Mouse (Mus musculus): Measurements from ENCODE around the gene Tcp11l2.

Tcp11l2 gene

DNA sequence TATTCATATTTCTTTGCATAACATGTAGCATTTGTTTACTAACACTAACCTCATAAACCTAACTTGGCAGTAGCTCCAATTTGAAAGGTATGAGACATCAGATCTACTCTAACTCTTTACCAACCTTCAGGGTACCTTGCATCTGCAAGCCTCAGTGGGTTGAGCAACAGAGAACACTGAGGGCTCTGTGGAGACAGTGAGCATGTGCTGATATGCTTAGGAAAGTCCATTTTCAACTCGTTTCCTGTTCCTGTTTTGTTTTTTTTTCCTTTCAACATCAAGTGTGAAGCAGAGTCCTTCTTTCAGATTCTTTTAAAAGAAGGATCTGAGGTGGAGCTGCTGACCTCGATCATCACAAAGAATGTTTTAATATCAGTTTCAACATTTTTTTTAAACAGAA is 20.3 kb upstream of the Tcp11l2 start:
- DNase-seq (ENCODE audit: low read depth, low spot score), result no peak

DNA sequence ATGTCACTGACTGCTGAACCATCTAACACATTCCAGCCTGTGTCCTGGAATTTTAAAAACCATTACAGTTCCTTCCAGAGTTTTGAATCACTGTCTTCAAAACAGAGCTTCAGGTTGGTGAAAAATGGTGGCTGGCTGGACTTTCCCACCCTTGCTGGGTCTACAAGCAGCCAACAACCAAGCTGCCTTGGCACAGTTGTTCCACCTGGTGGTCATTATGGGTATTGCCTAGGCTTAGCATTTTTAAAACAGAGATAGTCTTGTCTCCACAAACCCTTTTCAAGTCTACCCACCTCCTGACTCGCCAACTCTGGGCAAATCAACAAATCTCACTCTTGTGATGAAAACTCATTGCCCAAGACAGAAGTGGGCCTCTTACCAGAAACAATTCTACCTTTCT is 17.9 kb upstream of the Tcp11l2 start:
- DNase-seq (ENCODE audit: low read depth, low spot score), result peak; percentile 33

DNA sequence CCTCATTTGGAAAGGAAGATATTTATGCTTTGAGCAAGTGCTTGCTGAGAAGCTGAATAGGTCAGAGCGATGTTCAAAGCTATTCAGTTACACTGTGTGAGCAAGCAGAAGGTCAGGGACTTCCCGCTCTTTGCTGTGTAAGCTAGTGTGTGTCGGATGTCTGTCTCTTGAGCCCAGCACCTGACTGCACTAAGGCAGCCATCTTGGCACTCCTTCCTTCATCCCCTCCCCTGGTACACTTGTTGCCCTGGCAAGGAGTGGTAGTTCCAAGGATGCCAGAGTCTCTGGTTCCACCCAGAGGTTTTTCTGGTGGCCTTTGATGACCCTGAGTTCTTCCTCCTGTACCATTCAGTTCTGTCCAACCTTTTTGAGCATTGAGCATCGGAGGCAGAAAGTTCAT is 16.4 kb upstream of the Tcp11l2 start:
- no peak for DNase-seq (ENCODE audit: low read depth, low spot score)

DNA sequence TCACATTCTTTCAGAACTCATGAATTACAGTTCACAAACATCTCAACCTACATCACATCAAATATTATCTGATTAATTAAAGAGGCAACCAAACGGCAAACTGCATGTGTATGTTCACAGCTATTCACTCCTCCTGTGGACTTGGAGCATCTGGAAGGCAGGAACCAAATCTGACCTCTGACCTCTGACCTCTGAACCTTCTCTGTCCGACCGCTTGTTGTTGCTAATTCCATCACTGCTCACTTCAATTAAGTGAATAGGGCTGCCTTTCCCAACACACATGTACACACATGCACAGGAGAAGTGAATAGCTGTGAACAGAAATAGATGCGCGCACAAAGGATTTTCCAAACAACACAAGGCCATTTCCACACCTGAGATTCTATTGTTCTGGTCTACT is 14.3 kb upstream of the Tcp11l2 start:
- DNase-seq (ENCODE audit: low read depth, low spot score), result no peak

DNA sequence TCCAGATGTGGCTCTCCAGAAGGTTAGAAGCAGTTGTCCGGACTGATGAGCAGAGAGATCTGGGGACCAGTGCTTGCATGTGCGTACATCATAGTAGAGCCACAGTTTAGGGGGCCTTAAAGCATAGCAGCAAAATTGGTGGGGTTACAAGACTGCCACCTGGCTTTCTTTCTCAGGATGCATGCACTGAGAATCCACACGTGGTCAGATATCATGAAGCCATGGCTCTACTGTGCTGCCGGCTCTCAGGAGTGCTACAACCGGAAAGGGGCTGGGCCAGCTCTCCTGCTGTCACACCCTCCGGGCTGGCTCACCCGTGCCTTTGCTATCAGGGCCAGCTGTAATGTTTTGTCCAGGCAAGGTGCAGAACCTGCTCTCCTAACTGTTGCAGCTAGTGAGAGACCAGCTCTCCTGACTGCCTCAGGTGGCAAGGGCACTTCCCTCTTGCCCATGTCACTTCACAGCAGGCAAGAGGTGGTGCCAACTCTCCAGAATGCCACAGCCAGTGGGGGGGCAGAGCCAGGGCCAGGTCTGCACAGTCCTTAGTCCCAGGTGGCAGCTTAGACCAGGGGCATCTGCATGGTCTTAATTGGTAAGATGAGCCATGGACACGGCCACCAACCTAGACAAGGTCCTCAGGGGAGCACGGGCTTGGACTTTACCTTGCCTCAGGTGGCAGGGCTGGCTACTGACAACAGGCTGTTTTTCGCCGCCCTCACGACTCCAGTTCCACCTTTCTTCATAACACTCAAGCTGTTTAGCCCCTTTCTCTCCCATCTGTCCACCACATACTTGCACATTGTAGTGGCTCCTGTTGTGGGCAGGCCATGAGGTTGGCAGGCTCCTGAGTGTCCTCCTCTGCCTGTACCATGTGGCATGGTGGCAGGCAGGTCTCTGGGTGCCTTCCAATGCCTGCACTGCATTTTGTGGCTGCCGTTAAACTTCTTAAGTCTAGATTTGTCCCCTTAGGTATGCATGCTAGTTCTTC is 13.6 kb upstream of the Tcp11l2 start:
- no peak for DNase-seq (ENCODE audit: low read depth, low spot score)

DNA sequence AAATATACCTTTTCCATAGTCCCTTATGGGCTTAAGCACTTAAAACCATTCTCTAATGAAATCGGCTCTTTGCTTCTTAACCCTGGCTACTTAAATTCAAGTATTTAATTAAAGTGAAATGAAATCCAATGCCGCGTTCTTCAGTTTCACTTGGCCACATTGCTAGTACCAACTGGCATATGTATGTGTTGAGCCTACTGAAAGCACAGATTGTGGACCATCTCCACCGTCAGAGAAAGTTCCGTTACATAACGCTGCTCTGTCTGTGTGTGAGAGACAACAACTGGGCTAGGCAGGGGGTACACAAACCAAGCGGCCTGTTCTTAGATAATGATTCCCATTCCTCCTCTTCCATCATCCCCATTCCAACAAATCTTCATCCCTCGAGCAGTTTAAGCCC is 12.0 kb upstream of the Tcp11l2 start:
- DNase-seq (ENCODE audit: low read depth, low spot score), result no peak

DNA sequence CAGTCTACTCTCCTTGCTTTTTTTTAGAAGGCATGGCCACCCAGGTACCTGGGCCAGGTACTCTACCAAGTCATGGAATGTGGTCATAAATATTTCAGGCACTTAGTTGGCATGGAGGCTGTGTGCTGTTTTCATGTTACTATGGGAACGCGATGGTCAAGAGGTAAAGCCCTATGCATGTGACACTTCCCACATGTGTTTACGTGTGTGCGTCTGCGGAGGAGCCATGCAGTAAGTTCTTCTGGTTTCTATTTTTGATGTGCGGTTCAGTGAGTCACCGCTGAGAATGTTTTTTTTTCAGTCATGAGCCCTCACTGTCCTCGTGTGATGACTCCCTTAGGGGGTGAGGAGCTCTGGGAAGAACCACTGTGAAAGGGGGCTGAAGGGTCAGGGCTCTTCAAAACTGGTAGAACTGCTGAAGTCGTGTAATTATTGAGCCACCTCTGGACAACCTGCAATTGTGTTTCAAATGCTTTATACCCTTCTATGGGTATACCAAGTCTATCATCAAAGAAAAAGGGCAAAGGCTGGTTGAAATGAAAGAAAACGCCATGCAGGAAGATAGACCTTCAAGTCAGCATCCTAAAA is 5.3 kb upstream of the Tcp11l2 start:
- no peak for DNase-seq (ENCODE audit: low read depth, low spot score)

DNA sequence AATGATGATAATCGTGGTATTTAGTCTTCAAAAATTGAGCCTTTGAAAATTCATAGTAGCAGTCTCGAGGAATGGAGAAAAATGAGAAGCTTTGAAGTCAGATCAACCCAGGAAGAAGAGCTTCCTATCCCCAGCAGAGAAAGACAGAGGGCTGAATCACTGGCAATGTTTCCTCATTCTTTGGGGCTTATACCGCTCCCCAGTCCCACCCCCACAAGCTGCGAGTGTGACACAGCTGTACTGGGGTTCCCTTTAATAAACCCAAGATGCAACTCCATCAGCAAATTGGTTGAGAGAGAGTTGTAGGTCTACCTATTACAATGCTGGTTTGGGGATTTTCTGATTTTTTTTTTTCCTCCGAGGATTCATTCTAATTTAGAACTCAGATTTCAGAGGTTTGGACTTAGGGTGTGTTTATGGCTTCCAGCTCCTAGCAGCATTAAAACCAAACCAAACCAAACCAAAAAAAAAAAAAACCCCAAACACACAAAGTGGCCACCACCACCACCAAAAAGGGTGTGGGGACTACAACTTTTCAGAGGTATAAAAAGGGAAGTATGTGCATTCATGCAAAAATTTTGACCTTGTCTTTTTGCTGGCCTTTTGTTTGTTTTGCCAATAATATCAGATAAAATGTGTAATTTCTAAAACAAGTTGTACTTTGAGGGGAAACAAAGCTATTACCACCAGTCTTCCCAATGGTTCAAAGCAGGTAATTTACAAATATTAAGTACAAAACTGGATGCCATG is 2.6 kb upstream of the Tcp11l2 start:
- DNase-seq (ENCODE audit: low read depth, low spot score), result no peak

DNA sequence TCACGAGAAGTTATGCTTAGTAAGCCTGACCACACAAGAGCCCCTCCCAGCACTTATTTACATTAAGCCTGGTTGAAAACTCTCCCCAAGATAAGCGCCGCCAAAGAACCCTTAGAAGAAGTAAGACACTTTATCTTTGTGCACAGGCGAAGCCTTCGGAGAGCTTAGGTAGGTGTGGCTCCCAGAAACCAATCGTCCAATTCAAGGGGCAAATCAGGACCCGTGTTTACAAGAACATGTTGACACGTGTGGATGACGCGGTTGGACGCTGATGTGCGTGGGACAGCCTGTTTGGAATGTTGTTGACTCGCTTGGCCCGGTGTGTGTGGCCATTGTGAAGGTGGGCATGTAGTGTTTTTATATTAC is 414 bp upstream of the Tcp11l2 start:
- no peak for DNase-seq (ENCODE audit: low read depth, low spot score)

DNA sequence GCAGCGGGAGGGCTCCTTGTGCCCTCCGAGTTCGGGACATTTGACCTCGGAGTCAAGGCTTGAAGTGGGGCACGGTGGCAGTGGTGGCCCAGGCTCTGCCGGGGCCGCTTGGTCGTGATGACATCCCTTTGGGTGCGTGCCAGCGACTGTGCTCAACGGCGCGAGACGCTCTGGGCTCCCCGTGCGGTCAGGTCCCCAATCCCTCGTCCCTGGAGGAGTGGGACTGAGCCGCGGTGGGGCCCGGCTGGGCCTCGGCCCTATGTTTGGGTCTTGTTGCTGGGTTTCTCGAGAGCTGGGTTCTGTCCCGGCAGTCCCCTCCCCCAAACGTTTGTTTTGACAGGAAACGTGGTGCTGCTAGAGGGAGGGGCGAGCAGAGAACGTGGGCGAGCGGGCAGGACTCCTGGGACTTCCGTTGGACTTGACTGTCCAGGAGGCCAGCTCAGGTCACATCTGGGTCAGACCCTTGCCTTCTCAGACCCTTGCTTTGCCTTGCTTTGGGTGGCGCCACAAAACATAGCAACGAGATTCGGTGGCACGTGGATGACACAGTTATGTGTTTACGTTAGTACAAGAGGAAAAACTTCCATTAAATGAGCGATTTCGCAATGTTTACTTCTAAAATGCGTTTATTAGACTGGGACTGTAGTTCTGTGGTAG is 773 bp downstream of the Tcp11l2 start:
- DNase-seq (ENCODE audit: low read depth, low spot score), result no peak

DNA sequence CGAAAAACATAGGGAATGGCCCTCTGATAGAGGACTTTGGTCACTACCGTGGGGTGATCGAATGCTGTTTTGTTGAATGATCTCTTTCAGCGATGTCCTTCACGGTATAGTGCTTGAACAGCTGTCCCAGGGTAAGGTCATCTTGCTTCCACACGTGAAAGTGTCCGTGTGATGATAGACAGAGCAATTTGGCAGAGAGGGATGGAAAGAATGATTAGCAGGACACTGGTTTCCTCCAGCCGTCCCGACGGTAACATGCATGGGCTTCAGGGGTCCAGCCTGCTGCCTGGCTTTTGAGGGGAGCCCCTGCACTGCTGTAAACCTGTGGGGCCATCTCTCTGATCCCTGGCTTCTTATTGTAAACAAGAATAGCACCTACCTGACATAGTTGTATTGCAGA is 2.3 kb downstream of the Tcp11l2 start:
- no peak for DNase-seq (ENCODE audit: low read depth, low spot score)

DNA sequence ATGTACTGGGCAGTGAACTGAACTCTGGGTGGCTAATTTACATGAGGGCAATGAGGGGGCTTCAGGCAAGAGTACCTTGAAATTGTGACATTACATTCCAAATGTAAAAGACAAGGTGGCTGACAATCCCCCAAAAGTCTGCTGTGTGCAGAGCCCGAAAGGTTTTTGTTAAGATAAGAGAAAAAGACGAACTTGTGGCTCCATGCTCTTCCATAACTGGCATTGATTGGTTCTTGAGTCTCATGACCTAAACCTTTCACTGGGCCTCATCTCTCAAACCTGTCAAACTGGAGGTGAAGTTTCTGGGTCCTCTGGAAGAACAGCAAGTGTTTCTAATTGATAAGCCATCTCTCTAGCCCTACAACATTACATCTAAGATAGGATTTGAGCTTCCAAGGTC is 3.1 kb downstream of the Tcp11l2 start:
- DNase-seq (ENCODE audit: low read depth, low spot score), result no peak

DNA sequence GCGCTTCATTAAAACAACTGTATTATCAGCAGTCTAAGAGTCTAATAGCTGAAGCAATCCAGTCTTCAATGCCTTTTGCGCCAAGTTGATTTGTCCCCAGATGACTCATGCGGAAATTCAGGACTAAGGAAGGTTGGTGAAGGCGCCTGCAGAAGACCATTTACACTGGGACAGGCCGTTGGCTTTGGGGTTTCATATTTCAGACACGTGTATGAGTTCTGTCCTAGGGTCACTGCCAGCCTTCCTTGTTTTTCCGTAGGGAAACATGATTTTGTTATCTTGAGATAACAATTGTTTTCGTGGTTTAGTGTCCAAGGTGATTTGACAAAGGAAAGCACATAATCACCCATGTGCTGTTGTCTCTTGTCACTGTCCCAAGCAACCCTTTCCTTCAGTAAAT is 4.8 kb downstream of the Tcp11l2 start:
- DNase-seq (ENCODE audit: low read depth, low spot score), result no peak

DNA sequence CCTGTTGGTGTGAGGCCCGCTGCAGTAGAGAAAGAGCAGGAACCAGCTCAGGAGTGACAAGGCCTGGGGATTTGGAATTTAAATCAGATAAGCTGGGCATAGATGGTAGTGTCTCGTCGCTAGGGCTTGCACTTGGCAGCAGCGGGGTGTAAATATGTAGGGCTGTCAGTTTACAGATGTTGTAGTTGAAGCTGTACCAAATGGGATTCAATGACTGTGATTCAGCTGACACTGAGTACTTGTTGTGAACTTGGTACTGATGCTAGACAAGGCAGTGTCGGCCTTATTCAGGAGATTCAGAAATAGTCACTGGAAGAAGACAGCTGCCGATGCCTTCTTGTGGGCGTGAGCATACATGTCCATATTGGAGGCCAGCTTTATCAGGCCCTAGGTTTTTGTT is 5.8 kb downstream of the Tcp11l2 start:
- no peak for DNase-seq (ENCODE audit: low read depth, low spot score)

DNA sequence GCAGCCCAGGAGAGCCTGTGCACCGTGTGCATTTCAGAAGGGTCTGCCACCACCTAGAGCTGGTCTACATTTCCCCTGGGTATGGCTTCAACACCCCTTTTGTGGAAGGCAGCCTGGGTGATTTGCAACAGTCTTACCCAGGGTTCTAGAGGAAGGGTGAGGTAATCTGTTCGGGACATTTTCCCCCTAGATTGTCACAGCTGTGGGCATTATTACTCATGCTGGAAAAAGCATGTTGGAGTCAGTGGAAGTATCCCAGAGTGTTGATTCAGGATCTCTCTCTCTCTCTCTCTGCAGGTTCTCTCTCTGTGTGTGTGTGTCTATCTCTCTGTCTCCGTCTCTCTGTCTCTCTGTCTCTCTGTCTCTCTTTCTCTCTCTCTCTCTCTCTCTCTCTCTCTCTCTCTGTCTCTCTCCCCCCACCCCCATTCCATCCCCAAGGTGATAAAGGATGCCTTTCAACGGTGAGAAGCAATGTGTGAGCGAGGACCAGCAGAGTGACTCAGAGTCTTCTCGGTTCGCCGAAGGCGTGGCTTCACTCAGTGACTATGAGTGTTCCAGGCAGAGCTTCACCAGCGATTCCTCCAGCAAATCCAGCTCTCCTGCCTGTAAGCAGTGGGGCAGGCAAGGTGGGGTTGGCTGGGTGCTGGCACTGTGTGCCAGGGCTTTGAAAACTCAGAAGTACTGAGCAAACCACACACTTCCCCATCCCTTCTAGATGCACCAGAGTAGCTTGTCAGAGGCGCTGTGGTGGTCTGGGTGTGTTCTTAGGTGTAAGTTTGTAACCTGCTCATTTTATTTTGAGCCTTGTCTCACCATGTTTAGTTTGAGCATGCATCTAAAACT is 8.2 kb downstream of the Tcp11l2 start:
- DNase-seq (ENCODE audit: low read depth, low spot score), result no peak

DNA sequence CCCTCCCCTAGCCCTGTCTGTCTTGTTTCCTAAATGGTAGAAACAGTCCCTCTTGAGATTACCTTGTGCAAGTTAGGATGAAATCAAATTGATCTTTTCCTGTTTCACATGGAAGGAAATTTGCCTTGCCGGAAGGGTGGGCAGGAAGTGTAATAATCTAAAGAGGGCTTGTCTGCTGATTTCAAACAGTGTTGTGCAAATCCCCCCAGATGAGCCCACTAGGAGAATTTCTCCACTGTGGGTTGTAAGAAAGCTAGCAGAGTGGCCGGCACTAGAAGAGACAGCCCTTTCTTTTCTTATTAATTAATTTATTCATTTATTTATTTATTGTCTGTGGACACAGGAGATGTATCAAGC is 8.8 kb downstream of the Tcp11l2 start:
- no peak for DNase-seq (ENCODE audit: low read depth, low spot score)

DNA sequence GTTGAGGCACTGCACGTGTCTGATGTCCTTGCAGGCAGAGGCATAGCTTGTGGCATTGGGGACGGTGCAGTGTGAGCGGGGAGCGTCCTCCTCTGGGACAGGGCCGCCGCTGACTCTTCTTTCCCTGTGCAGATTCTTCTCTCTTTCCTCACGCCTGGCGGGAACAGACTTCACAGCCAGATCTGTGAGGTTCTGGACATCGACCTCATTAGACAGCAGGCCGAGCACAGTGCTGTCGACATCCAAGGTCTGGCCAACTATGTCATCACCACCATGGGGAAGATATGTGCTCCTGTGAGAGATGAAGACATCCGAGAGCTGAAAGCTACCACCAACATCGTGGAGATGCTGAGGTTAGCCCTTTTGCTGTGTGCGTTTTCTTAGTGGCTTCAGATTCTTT is 14.5 kb downstream of the Tcp11l2 start:
- DNase-seq (ENCODE audit: low read depth, low spot score), result no peak

DNA sequence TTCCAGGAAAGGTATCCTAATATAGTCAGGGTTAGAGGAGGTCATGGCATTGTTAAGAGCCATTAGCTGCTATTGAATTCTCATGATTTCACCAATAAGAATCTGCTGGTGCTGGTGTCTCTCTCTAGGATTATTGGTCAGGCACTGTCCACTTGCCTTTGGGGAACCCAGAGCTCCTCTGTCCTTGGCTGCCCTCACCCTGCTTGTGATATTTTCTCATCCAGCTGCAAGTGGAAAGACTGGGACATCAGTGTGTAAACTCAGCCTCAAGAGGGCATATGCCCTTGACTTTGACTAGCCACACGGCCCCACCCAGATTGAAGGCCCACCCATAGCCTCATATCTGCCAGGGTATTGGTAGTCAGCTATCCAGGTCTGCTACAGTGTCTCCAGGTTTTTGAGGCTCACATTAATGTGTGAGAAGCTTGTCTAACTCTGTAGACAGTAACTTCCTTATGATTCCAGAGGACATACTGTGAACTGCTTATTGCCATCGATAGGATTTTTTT is 15.3 kb downstream of the Tcp11l2 start:
- DNase-seq (ENCODE audit: low read depth, low spot score), result no peak

DNA sequence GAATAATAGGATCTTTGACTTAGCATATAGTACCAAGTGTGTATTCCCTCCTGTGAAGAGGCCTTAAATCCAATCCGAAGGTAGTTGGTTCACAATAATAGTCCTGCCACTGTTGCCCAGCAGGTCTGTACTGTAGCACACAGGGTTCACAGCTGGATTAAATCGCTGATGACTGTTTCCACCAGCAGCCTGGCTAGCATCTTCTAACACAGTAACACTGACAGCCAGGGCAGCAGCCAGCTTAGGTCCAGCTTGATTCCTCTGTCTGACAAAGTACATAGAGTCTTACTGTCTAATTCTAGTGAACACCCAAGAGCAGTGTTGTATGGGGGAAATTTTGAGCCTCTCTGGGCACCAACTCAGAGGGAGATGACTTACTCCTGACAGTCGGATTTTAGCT is 16.3 kb downstream of the Tcp11l2 start:
- DNase-seq (ENCODE audit: low read depth, low spot score), result no peak

DNA sequence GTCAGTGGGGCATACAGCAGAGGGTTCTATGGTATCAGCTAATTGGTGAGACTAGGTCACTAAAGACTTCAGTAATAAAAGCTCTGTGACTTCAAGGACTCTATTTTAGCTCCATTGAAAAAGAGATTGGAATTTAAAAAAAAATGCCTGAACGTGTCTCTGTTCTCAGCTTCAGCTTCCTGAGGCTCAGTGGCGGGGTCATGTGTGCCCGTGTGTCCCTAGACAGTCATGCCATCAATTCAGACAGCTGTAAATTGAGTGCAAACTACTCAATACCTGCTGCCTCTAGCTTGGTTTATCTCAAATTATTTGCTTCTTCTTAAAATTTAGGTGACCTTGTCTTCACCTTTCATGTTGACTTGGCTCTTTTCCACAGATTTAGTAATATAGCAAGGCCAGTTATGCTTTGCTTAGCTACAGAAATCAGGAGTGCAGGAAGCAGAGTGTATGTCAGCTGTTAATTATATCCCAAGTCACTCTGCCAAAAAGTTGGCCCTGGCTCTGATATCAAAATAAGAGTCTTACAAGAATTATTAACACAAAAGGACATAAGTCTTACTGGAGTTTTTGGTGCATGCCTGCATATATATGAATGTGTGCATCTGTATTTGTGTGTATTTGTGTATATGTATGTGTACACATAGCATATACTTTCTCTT is 20.8 kb downstream of the Tcp11l2 start:
- no peak for DNase-seq (ENCODE audit: low read depth, low spot score)

DNA sequence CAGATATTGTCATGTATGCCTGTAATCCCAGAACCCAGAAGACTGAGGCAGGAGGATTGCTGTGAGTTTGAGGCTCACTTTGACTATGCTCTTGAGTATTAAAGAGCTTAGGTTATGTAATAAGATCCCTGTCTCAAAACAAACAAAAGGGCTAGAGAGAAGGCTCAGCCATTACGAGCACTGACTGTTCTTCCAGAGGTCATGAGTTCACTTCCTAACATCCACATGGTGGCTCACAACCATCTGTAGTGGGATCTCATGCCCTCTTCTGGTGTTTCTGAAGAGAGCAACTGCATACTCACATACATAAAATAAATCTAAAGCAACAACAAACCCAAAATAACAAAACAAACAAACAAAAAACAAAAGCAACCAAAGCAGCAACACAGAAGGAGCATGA is 21.7 kb downstream of the Tcp11l2 start:
- no peak for DNase-seq (ENCODE audit: low read depth, low spot score)
